Mouse (Mus musculus): ENCODE measurements around the gene Spata31d1b. TPM values are rescaled to one million over a fixed set of nuclear protein-coding genes. Genes with fewer than 3 reads are reported as not detected.
"Not testable (repeated sequence)": the region's sequence is repeated elsewhere in the genome, so short reads cannot be mapped to it uniquely, and the experiment has no call there.

Gene Spata31d1b
- not detected in 2 replicates for polyA plus RNA-seq (2014; fragmentation: Nextera tagmentation; extraction: Ambion mirVana)

GRCm38 (mm10) chr13:59711984-59712383, at the start of gene Spata31d1b:
TSS of gene Spata31d1b (plus strand) at chr13:59712284.
- H3K4me2 ChIP-seq (replicated peaks); H3K27me3 ChIP-seq (ENCODE audit: control insufficient read depth, insufficient read depth, low read length); H3K36me3 ChIP-seq (replicated peaks; ENCODE audit: control insufficient read depth, insufficient read depth); H3K4me1 ChIP-seq (replicated peaks; ENCODE audit: control insufficient read depth, insufficient read depth, low read length); H3K27ac ChIP-seq; H3K9me3 ChIP-seq (ENCODE audit: control insufficient read depth, low read length); DNase-seq (ENCODE audit: low spot score); H3K4me3 ChIP-seq (replicated peaks; ENCODE audit: low read length); ATAC-seq (ENCODE audit: low FRiP score); H3K9ac ChIP-seq: not testable (repeated sequence)
- WGBS, result 72% methylated on average over 3 of the region's 3 CpGs

DNA sequence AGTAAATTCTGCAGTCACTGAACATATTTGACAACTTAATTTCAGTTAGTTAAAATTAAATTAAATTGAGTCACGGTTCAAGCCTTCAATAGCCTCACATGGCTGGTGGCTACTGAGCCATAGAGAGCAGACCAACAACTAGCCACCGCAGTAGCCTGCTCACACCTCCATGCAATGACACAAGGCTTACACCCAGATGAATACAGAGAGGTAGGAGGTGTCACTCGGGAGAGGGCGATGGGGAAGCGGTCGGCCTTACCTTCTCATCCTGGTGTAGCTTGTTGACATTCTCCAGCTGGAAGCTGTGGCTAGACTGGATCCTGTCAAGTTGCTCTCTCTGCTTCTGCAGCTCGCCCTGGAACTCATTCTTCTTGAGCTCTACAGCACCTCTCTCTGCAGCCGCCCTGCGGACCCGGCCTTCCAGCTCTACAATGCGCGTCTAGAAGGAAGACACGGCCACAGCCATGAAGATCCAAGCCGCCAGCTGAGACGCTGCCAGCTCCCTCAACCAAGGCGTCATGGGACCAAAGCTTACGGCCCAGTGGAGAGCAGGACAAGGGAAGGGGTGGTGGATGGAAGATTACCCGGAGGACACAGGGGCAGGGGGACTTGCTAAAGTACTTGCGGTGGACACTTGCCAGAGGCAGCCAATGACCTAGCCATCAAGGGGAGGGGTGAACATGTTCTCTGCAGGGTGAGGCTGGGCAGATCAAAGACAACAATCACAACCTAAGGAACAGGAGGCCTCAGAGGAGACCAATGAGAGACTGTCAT, 48.0 kb upstream of the Spata31d1b start:
- no peak for DNase-seq (ENCODE audit: low spot score)
- peaks cover 32% of the 10 kb centered on the region for H3K36me3 ChIP-seq (replicated peaks; ENCODE audit: control insufficient read depth, insufficient read depth)
- H3K9me3 ChIP-seq (ENCODE audit: control insufficient read depth, low read length), result no peaks in the 10 kb centered on the region

GRCm38 (mm10) chr13:59667763-59668162, 44.3 kb upstream of the Spata31d1b start:
- no peaks in the 10 kb centered on the region for H3K27me3 ChIP-seq (ENCODE audit: control insufficient read depth, insufficient read depth, low read length)
- DNase-seq (ENCODE audit: low spot score) (no peak), ATAC-seq (ENCODE audit: low FRiP score) (no peak)
- no peak overlapping the region for H3K4me2 ChIP-seq (replicated peaks)
- no peak overlapping the region for H3K27ac ChIP-seq
- WGBS, result 78% methylated on average over 5 of the region's 5 CpGs
- H3K36me3 ChIP-seq (replicated peaks; ENCODE audit: control insufficient read depth, insufficient read depth), result peaks cover 21% of the 10 kb centered on the region; the same call in 1 of the 2 replicates
- no peaks in the 10 kb centered on the region for H3K4me1 ChIP-seq (replicated peaks; ENCODE audit: control insufficient read depth, insufficient read depth, low read length)
- H3K9me3 ChIP-seq (ENCODE audit: control insufficient read depth, low read length), result no peaks in the 10 kb centered on the region
- H3K4me3 ChIP-seq (replicated peaks; ENCODE audit: low read length), result no peak overlapping the region
- H3K9ac ChIP-seq, result no peak overlapping the region

More for the DNA sequence above, 48.0 kb upstream of the Spata31d1b start:
- ATAC-seq (ENCODE audit: low FRiP score), result no peak
- no peak overlapping the region for H3K4me3 ChIP-seq (replicated peaks; ENCODE audit: low read length)
- H3K27ac ChIP-seq, result no peak overlapping the region
- no peak overlapping the region for H3K9ac ChIP-seq
- no peaks in the 10 kb centered on the region for H3K4me1 ChIP-seq (replicated peaks; ENCODE audit: control insufficient read depth, insufficient read depth, low read length)
- 92% methylated on average over 19 of the region's 19 CpGs for WGBS
- H3K4me2 ChIP-seq (replicated peaks), result no peak overlapping the region
- no peaks in the 10 kb centered on the region for H3K27me3 ChIP-seq (ENCODE audit: control insufficient read depth, insufficient read depth, low read length)

GRCm38 (mm10) chr13:59668501-59669093, 43.5 kb upstream of the Spata31d1b start:
- Histone ChIP-seq H3K4me2 (replicated peaks) (no peak overlapping the region), H3K4me3 (replicated peaks; ENCODE audit: low read length) (no peak overlapping the region), H3K27me3 (ENCODE audit: control insufficient read depth, insufficient read depth, low read length) (no peaks in the 10 kb centered on the region), H3K36me3 (replicated peaks; ENCODE audit: control insufficient read depth, insufficient read depth) (peaks cover 16% of the 10 kb centered on the region; the same call in 1 of the 2 replicates), H3K9ac (no peak overlapping the region), H3K9me3 (ENCODE audit: control insufficient read depth, low read length) (no peaks in the 10 kb centered on the region), H3K4me1 (replicated peaks; ENCODE audit: control insufficient read depth, insufficient read depth, low read length) (peaks cover 5% of the 10 kb centered on the region), H3K27ac (no peak overlapping the region)
- DNase-seq (ENCODE audit: low spot score) (no peak), ATAC-seq (ENCODE audit: low FRiP score) (no peak)
- 81% methylated on average over 11 of the region's 11 CpGs for WGBS

DNA sequence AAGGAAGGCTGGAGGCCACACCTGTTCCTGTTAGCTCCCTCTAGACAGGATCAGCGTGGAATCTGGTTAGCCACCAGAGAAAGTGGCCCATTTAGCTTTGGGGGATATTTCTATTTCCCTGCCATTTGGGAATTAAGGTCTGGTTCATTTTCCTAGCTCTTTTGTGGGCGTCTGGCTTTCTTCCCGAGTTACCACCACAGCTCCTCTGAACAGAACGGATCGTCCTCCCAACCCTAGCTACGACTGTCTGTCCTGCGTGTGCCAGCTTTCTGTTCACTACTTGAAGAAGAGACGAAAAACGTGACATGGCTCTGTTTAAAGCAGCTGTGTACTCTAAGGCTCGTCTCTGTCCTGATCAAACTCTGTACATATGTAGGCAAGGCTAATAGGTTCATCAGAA, 42.1 kb upstream of the Spata31d1b start:
- DNase-seq (ENCODE audit: low spot score), result no peak
- 79% methylated on average over 10 of the region's 10 CpGs for WGBS
- peaks cover 15% of the 10 kb centered on the region for H3K4me1 ChIP-seq (replicated peaks; ENCODE audit: control insufficient read depth, insufficient read depth, low read length)

DNA sequence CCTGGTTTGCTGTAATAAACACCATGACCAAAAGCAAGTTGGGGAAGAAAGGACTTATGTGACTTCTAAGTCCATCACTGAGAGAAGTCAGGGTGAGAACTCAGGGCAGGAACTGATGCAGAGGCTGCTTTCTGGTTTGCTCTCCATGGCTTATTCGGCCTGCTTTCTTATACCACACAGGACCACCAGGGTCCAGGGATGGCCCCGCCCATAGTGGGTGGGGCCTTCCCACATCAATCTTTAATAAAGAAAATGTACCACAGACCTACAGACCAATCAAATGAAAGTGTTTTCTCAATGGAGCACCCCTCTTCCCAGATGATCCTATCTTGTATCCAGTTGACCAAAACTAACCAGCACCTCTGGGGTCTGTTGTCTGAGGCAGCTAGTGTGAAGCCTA, 40.6 kb upstream of the Spata31d1b start:
- Histone ChIP-seq H3K27ac (no peak overlapping the region), H3K4me1 (replicated peaks; ENCODE audit: control insufficient read depth, insufficient read depth, low read length) (peaks cover 15% of the 10 kb centered on the region), H3K4me2 (replicated peaks) (no peak overlapping the region), H3K27me3 (ENCODE audit: control insufficient read depth, insufficient read depth, low read length) (no peaks in the 10 kb centered on the region), H3K4me3 (replicated peaks; ENCODE audit: low read length) (no peak overlapping the region), H3K36me3 (replicated peaks; ENCODE audit: control insufficient read depth, insufficient read depth) (no peaks in the 10 kb centered on the region), H3K9ac (no peak overlapping the region; the same call in 1 of the 2 replicates), H3K9me3 (ENCODE audit: control insufficient read depth, low read length) (no peaks in the 10 kb centered on the region)
- 46% methylated on average over 2 of the region's 2 CpGs for WGBS
- ATAC-seq (ENCODE audit: low FRiP score) (0 out of 2 replicates have a peak, but pooled peaks have one; percentile 14), DNase-seq (ENCODE audit: low spot score) (no peak)

More for the DNA sequence above, 42.1 kb upstream of the Spata31d1b start:
- Histone ChIP-seq H3K27ac (no peak overlapping the region), H3K4me2 (replicated peaks) (no peak overlapping the region), H3K9ac (no peak overlapping the region), H3K4me3 (replicated peaks; ENCODE audit: low read length) (no peak overlapping the region), H3K36me3 (replicated peaks; ENCODE audit: control insufficient read depth, insufficient read depth) (peaks cover 4% of the 10 kb centered on the region; the same call in 1 of the 2 replicates), H3K27me3 (ENCODE audit: control insufficient read depth, insufficient read depth, low read length) (no peaks in the 10 kb centered on the region), H3K9me3 (ENCODE audit: control insufficient read depth, low read length) (no peaks in the 10 kb centered on the region)
- no peak for ATAC-seq (ENCODE audit: low FRiP score)

- H3K36me3 ChIP-seq (replicated peaks; ENCODE audit: control insufficient read depth, insufficient read depth), result no peaks in the 10 kb centered on the region
- peaks cover 15% of the 10 kb centered on the region for H3K4me1 ChIP-seq (replicated peaks; ENCODE audit: control insufficient read depth, insufficient read depth, low read length)
- H3K9ac ChIP-seq, result no peak overlapping the region
- 64% methylated on average over 6 of the region's 6 CpGs for WGBS
- ATAC-seq (ENCODE audit: low FRiP score) (no peak), DNase-seq (ENCODE audit: low spot score) (no peak)
- no peak overlapping the region for H3K4me2 ChIP-seq (replicated peaks)
- no peak overlapping the region for H3K4me3 ChIP-seq (replicated peaks; ENCODE audit: low read length)
- no peak overlapping the region for H3K27ac ChIP-seq
- no peaks in the 10 kb centered on the region for H3K27me3 ChIP-seq (ENCODE audit: control insufficient read depth, insufficient read depth, low read length)
- H3K9me3 ChIP-seq (ENCODE audit: control insufficient read depth, low read length), result no peaks in the 10 kb centered on the region
These were observed 39.8 kb upstream of the Spata31d1b start for GRCm38 (mm10) chr13:59672248-59672647.

DNA sequence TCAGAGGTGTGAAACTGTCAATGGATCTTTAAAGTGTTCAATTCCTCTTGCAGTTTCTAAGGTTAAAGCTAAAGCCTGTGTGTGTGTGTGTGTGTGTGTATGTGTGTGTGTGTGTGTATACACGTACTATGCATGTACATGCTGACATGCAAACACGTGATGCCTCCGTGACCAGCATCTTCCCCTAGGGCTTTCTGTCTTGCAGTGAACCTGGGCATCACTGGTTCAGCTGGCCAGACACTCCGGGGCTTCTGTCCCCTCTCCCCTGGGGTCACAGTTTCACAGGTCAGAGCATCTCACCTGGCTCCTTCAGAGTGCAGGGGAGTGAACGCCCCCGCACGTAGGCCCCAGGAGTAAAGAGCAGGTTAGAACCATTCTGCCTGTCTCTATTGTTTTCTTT, 38.5 kb upstream of the Spata31d1b start:
- Histone ChIP-seq H3K27ac (peak overlapping the region; percentile 61; the same call in 1 of the 2 replicates), H3K4me3 (replicated peaks; ENCODE audit: low read length) (peak overlapping the region; percentile 74; the same call in 1 of the 2 replicates), H3K27me3 (ENCODE audit: control insufficient read depth, insufficient read depth, low read length) (no peaks in the 10 kb centered on the region), H3K36me3 (replicated peaks; ENCODE audit: control insufficient read depth, insufficient read depth) (no peaks in the 10 kb centered on the region), H3K4me2 (replicated peaks) (peak overlapping the region; percentile 64), H3K4me1 (replicated peaks; ENCODE audit: control insufficient read depth, insufficient read depth, low read length) (peaks cover 15% of the 10 kb centered on the region), H3K9me3 (ENCODE audit: control insufficient read depth, low read length) (no peaks in the 10 kb centered on the region), H3K9ac (peak overlapping the region; percentile 75)
- no peak for ATAC-seq (ENCODE audit: low FRiP score)
- WGBS, result 23% methylated on average over 7 of the region's 7 CpGs
- no peak for DNase-seq (ENCODE audit: low spot score)

GRCm38 (mm10) chr13:59674215-59674614, 37.9 kb upstream of the Spata31d1b start:
- peak overlapping the region; percentile 75 for H3K27ac ChIP-seq
- no peaks in the 10 kb centered on the region for H3K27me3 ChIP-seq (ENCODE audit: control insufficient read depth, insufficient read depth, low read length)
- no peaks in the 10 kb centered on the region for H3K36me3 ChIP-seq (replicated peaks; ENCODE audit: control insufficient read depth, insufficient read depth)
- no peak for ATAC-seq (ENCODE audit: low FRiP score)
- H3K9ac ChIP-seq, result peak overlapping the region; percentile 75
- peak overlapping the region; percentile 64 for H3K4me2 ChIP-seq (replicated peaks)
- no peak for DNase-seq (ENCODE audit: low spot score)
- H3K9me3 ChIP-seq (ENCODE audit: control insufficient read depth, low read length), result no peaks in the 10 kb centered on the region
- H3K4me3 ChIP-seq (replicated peaks; ENCODE audit: low read length), result peak overlapping the region; percentile 74
- peaks cover 15% of the 10 kb centered on the region for H3K4me1 ChIP-seq (replicated peaks; ENCODE audit: control insufficient read depth, insufficient read depth, low read length)
- 4% methylated on average over 3 of the region's 3 CpGs for whole genome bisulfite sequencing

Measured in hindbrain, embryonic 14.5 days (tissue).